Mouse (Mus musculus) E14TG2a.4 (cell line): ENCODE measurements at regions not wholly inside any gene's neighbourhood (a gene's known extent, or its start where the extent isn't known, plus 50 kb on each side); places are given as distances from the start of the nearest gene placed in this dataset.

Experiments
- H3K27me3 ChIP-seq: 2 replicates; pipeline ENCODE4 v1.6.1; 2014; ENCODE audit warnings: low read length, control low read depth; ENCODE audit not compliant: insufficient read depth
- H3K36me3 ChIP-seq: 2 replicates; pipeline ENCODE4 v1.6.1; 2014; ENCODE audit warnings: low read length, control low read depth; ENCODE audit not compliant: insufficient read depth
- H3K4me1 ChIP-seq: replicated peaks from 2 replicates; pipeline ENCODE4 v1.6.1; 2014; ENCODE audit warnings: low read depth, low read length, control low read depth
- H3K4me3 ChIP-seq: replicated peaks from 2 replicates; pipeline ENCODE4 v1.5.1; 2014; ENCODE audit warnings: mild to moderate bottlenecking, low read length
- H3K9me3 ChIP-seq: 2 replicates; pipeline ENCODE4 v1.6.1; 2014; ENCODE audit warnings: low read length, control low read depth
- CTCF ChIP-seq: conservative IDR thresholded peaks from 2 replicates; pipeline ENCODE4 v1.5.1; 2014; ENCODE audit warnings: low read length
- NANOG ChIP-seq: IDR thresholded peaks from 2 replicates; pipeline ENCODE4 v1.6.1; 2014; ENCODE audit warnings: borderline replicate concordance, low read length, mixed read lengths
- POU5F1 ChIP-seq: IDR thresholded peaks from 2 replicates; pipeline ENCODE4 v1.6.1; 2014; ENCODE audit warnings: low read length, borderline replicate concordance

DNA sequence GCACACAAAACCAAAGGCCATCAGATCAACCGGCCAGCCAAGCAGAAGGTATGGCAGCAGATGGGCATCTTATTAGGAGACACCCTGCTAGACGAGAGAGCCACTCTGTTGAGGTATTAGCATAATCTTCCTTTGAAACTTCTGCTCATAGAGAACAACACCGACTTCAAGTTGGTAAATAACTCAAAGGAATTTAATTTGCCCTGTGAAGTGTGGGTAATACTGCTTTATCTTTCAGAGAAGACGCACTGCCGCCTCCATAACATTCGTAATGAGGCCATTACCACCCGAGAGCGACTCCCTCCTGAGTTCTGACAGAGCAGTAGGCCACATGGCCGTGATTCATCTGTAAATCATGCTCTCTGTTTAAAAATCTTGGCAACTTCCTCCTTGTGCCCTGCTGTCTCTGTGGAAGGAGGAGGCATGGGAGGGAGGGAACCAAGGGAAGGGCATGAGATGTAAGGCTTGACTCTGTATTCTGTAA lies 214.4 kb downstream of the Gm10260 start:
- Histone ChIP-seq H3K4me1 (peaks cover 38% of the 10 kb centered on the region), H3K36me3 (no peaks in the 10 kb centered on the region), H3K4me3 (no peak overlapping the region), H3K9me3 (no peaks in the 10 kb centered on the region), H3K27me3 (no peaks in the 10 kb centered on the region; the same call in 1 of the 2 replicates)
- TF ChIP-seq CTCF (no peak), NANOG (no peak), POU5F1 (no peak)

GRCm38 (mm10) chr13:97539686-97540085 lies 220.7 kb downstream of the Gm10260 start:
- peaks cover 24% of the 10 kb centered on the region for H3K9me3 ChIP-seq
- H3K4me1 ChIP-seq: 0 out of 2 replicates have a peak, but pooled peaks cover 7% of the 10 kb centered on the region
- peaks cover 6% of the 10 kb centered on the region; the same call in 1 of the 2 replicates for H3K27me3 ChIP-seq
- H3K4me3 ChIP-seq: no peak overlapping the region
- TF ChIP-seq NANOG (no peak), POU5F1 (no peak), CTCF (no peak)
- H3K36me3 ChIP-seq: no peaks in the 10 kb centered on the region

DNA sequence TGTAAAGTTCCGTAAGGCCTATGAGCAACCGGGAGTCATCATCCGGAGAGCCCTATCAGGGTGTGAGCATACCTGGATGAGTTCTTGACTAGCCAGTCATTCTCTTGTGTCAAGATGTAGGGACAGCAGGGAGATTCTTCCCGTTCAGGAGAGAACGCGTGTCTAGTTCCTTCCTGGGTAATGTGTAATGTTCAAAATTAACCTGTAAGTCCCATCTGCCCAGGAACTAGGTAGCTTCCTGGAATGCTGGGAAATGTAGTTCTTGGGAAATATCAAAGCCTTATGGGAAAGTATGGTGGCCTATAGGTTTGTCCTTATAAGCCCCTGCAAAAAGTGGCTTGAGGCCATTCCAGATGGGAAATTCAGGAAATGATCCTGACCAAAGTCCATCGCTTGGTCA lies 222.0 kb downstream of the Gm10260 start:
- Histone ChIP-seq H3K36me3 (no peaks in the 10 kb centered on the region), H3K27me3 (peaks cover 9% of the 10 kb centered on the region; the same call in 1 of the 2 replicates), H3K4me1 (0 out of 2 replicates have a peak, but pooled peaks cover 7% of the 10 kb centered on the region), H3K9me3 (peaks cover 24% of the 10 kb centered on the region), H3K4me3 (no peak overlapping the region)
- TF ChIP-seq POU5F1: no peak
- no peak for TF ChIP-seq NANOG

- no peaks in the 10 kb centered on the region for H3K36me3 ChIP-seq
- H3K27me3 ChIP-seq: peaks cover 9% of the 10 kb centered on the region; the same call in 1 of the 2 replicates
- H3K4me3 ChIP-seq: no peak overlapping the region
- peaks cover 24% of the 10 kb centered on the region for H3K9me3 ChIP-seq
- H3K4me1 ChIP-seq: 0 out of 2 replicates have a peak, but pooled peaks cover 7% of the 10 kb centered on the region
- TF ChIP-seq POU5F1 (no peak), CTCF (no peak), NANOG (no peak)
Observed at GRCm38 (mm10) chr13:97537686-97538085, 222.7 kb downstream of the Gm10260 start.

DNA sequence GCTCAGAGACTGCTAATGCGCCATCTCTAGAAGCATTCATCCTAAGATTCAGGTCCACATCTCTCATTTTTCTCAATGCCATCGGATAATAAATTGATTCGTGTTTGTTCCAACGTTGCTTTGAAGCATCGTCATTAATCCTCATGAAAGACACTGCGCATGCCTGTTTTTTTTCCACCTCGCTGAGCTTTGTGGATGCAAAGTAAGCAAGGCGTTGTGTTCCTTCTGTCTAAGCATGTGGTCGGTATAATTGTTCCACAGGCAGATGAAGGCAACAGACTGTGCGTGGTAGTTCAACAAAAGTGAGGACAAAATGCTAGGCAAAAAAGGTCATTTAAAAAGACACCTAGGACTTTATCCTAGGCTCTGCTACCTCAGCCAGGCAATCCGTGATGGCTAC lies 223.2 kb downstream of the Gm10260 start:
- Histone ChIP-seq H3K27me3 (peaks cover 9% of the 10 kb centered on the region; the same call in 1 of the 2 replicates), H3K36me3 (no peaks in the 10 kb centered on the region), H3K9me3 (peaks cover 24% of the 10 kb centered on the region), H3K4me3 (no peak overlapping the region), H3K4me1 (0 out of 2 replicates have a peak, but pooled peaks cover 7% of the 10 kb centered on the region)
- no peak for TF ChIP-seq NANOG
- no peak for TF ChIP-seq CTCF
- no peak for TF ChIP-seq POU5F1

DNA sequence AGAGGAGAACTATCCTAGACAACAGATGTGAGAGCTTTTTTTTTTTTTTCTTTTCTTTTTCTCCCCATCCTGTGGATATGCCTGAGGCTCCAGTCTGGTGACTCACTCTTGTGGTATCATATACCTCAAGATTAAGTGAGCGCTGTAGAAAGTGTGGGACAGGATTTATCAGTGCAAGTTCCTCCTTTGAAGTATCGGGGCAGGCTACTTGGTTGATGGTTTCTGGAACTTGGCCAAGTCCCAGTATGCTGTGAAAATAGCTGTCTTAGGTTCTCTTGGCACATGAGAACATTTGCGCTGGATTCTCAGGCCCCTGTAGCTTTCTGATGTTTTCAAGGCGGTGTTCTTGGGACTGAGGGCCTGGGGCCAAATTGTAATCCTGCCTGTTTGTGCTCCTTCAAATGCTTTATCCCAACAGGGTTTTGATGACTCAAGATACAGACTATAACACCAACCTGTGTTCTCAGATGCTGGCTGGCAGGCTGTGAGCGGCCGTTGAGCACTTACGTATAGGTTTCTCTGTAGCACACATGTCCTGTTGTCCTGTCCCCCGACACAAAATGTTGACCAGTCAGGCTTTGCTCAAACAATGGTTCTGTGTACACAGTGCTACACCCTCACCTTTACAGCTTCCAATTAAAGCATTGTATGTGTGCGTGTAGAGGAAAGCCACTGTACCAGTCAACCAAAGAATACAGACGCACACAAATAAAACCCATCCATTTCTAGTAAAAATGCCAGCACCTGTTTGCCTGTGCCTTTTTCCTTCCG lies 226.4 kb downstream of the Gm10260 start:
- Histone ChIP-seq H3K27me3 (peaks cover 9% of the 10 kb centered on the region; the same call in 1 of the 2 replicates), H3K9me3 (peaks cover 14% of the 10 kb centered on the region), H3K36me3 (no peaks in the 10 kb centered on the region), H3K4me3 (no peak overlapping the region), H3K4me1 (peaks cover 19% of the 10 kb centered on the region; the same call in 1 of the 2 replicates)
- TF ChIP-seq NANOG (no peak), CTCF (no peak), POU5F1 (no peak)

DNA sequence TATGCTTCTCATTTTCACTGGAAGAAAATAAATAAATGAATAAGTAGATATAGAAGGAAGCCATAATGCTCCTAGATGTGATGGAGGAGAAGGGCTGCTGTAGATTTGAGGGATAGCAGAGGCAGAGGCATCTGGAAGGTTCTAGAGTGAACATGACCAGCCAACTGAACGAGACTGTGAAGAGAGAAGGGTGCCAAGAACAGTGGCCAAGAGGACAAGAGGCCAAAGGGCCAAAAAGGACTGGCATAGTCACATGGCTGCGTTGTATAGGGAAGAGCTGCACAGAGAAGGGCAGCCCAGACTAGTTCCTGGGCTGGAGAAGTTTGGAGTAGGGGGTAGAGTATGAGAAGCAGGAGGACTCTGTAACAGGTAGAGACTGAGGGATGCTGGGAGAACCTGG lies 229.3 kb downstream of the Gm10260 start:
- H3K36me3 ChIP-seq: no peaks in the 10 kb centered on the region
- TF ChIP-seq CTCF (no peak), NANOG (no peak), POU5F1 (no peak)

DNA sequence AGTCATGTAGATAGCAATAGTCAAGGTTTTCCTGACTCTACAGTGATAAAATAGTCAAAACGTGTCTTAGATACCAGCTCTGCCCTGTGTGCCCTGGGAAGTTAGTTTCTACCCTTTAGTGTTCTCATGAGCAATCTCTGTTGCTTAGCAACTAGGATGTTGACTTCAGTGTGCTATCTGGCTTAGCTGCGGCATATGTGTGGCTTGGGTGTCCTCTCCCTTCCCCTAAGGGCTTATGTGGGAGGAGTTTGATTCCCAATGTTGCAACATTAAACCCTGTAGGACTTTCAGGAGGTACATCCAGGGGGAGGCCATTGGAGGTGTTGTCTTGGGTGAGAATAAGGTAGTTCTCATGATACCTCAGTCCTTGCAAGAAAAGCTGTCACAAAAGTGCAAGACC lies 229.9 kb downstream of the Gm10260 start:
- peaks cover 3% of the 10 kb centered on the region; the same call in 1 of the 2 replicates for H3K27me3 ChIP-seq
- H3K9me3 ChIP-seq: no peaks in the 10 kb centered on the region
- H3K36me3 ChIP-seq: no peaks in the 10 kb centered on the region
- TF ChIP-seq POU5F1 (no peak), NANOG (no peak), CTCF (no peak)
- H3K4me1 ChIP-seq: peaks cover 26% of the 10 kb centered on the region
- no peak overlapping the region for H3K4me3 ChIP-seq

More for the DNA sequence above, 229.3 kb downstream of the Gm10260 start:
- peaks cover 20% of the 10 kb centered on the region for H3K4me1 ChIP-seq
- H3K4me3 ChIP-seq: no peak overlapping the region
- H3K27me3 ChIP-seq: peaks cover 8% of the 10 kb centered on the region; the same call in 1 of the 2 replicates
- no peaks in the 10 kb centered on the region for H3K9me3 ChIP-seq

DNA sequence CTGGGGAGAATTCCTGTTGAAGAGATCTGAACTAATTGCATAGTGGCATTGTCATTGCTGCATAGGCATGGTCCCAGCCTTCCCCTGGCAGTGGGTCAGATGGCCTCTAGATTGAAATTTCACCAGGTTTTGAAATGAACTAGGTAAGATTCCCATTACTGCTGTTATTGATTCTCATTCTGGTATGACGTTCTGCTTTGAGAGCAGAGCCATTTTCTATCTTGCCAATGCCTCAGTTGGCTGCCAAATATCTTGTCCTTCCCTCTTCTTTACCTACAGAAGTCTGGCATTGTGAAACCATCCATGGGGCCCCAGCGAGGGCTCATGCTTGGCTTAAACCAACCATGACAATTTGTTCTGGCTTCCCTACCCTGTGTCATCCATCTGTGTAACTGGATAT lies 232.5 kb downstream of the Gm10260 start:
- peaks cover 48% of the 10 kb centered on the region for H3K4me1 ChIP-seq
- H3K9me3 ChIP-seq: no peaks in the 10 kb centered on the region
- TF ChIP-seq NANOG: no peak
- no peak for TF ChIP-seq POU5F1
- H3K27me3 ChIP-seq: no peaks in the 10 kb centered on the region
- H3K36me3 ChIP-seq: no peaks in the 10 kb centered on the region
- H3K4me3 ChIP-seq: no peak overlapping the region
